8 mouse cellular contexts compared by ENCODE assay signal in the genomic region with DNA sequence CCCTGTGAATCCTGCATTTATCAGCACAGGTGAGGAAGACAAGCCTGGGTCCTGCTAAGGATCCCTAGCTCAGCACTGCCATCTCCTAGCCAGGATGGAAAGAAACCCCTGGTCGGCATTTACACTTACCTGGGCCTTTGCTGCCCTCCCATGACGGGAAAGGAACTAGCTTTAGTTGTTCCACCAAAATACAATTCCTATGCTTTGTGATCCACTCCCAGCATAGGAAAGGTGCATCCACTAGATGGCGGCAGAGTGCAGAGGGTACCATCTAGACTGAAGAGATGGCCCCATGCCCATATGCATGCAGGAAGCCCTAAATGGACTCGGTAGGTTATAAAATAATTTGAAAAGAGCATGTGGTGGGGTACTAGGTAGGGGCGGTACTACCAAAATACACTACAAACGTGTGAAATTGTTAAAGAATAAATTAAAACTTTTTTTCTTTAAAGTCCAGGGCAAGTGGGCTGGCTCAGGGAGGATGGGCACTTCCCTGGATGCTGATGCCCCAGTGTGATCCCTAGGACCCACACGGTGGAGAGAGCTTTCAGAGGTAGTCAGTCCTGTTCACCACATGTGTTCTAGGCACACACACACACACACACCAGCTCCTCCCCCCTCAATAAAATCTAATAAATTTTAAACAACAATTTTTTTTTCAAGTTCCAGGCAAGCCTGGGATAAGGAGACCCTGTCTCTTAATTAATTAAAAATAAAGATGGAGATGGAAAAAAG. TPM values are rescaled to one million over a fixed set of nuclear protein-coding genes. Genes with fewer than 3 reads are reported as not detected.
DNase-seq lines count a peak whose midpoint lies in the region; ATAC-seq and TF ChIP-seq lines count a peak whose summit lies in the region.

No protein-coding gene starts in this region.

- H3K4me3 ChIP-seq in intestine, postnatal 0 days (ENCODE audit: low read depth, low read length), result no peak overlapping the region
- H3K4me3 ChIP-seq in limb, embryonic 11.5 days (ENCODE audit: low read depth, low read length), result no peak overlapping the region
- H3K4me3 ChIP-seq in midbrain, embryonic 14.5 days (replicated peaks; ENCODE audit: low read depth, low read length), result no peak overlapping the region
- H3K4me3 ChIP-seq in spleen, adult 2 months (ENCODE audit: extremely low read depth, insufficient read depth, insufficient read length), result no peak overlapping the region

- no peak for TF ChIP-seq POLR2A in spleen, adult 2 months (IDR thresholded peaks at IDR 0.05; ENCODE audit: low read depth, low read length)

- no peak overlapping the region for H3K4me2 ChIP-seq in intestine, postnatal 0 days (replicated peaks; ENCODE audit: low read depth)
- no peak overlapping the region for H3K4me2 ChIP-seq in limb, embryonic 11.5 days (ENCODE audit: low read depth, severe bottlenecking)
- H3K4me2 ChIP-seq in midbrain, embryonic 14.5 days (ENCODE audit: low read length), result no peak overlapping the region

- TF ChIP-seq CTCF in intestine, postnatal 0 days (IDR thresholded peaks at IDR 0.05; ENCODE audit: low read depth), result peak; percentile 98
- peak; percentile 61; the same call in 1 of the 2 replicates for TF ChIP-seq CTCF in spleen, adult 2 months (IDR thresholded peaks at IDR 0.05; ENCODE audit: extremely low read depth, insufficient read depth, insufficient read length, insufficient replicate concordance)

- WGBS in intestine, postnatal 0 days, result 16% methylated on average over 7 of the region's 7 CpGs
- 17% methylated on average over 7 of the region's 7 CpGs for WGBS in limb, embryonic 11.5 days
- WGBS in midbrain, embryonic 14.5 days, result 17% methylated on average over 7 of the region's 7 CpGs
- WGBS in spleen, adult 2 months, result 22% methylated on average over 7 of the region's 7 CpGs

- peaks cover 39% of the 10 kb centered on the region for H3K36me3 ChIP-seq in intestine, postnatal 0 days (ENCODE audit: control insufficient read depth, insufficient read depth)
- peaks cover 20% of the 10 kb centered on the region for H3K36me3 ChIP-seq in limb, embryonic 11.5 days (ENCODE audit: control insufficient read depth, insufficient read depth, low read length)
- peaks cover 49% of the 10 kb centered on the region for H3K36me3 ChIP-seq in midbrain, embryonic 14.5 days (ENCODE audit: control insufficient read depth, insufficient read depth, low read length)
- peaks cover 15% of the 10 kb centered on the region for H3K36me3 ChIP-seq in spleen, adult 2 months (ENCODE audit: control insufficient read depth, insufficient read depth, low read length)

- no peak overlapping the region for H3K9ac ChIP-seq in intestine, postnatal 0 days (ENCODE audit: low read depth, low read length)
- no peak overlapping the region for H3K9ac ChIP-seq in limb, embryonic 11.5 days (ENCODE audit: low read length)
- no peak overlapping the region for H3K9ac ChIP-seq in midbrain, embryonic 14.5 days (replicated peaks; ENCODE audit: low read length)

- peak; percentile 94 for DNase-seq in 3T3-L1 (ENCODE audit: low read depth, low spot score)
- peak; percentile 93 for DNase-seq in adrenal gland, postnatal 10 days
- peak; percentile 72 for DNase-seq in embryo, embryonic 9.5 days (ENCODE audit: extremely low spot score)
- DNase-seq in gastrocnemius, postnatal 4 days (ENCODE audit: low spot score in 2 of 2), result peak; percentile 63 to 84
- DNase-seq in limb, embryonic 11.5 days (ENCODE audit: low spot score), result peak; percentile 87
- peak; percentile 87 for DNase-seq in midbrain, embryonic 14.5 days
- DNase-seq in spleen, adult 2 months (ENCODE audit: low read depth in 1 of 2, low spot score in 2 of 2), result peak in 1 of 2 experiments; percentile 88

- no peak overlapping the region for H3K27ac ChIP-seq in intestine, postnatal 0 days (ENCODE audit: low read depth, low read length)
- H3K27ac ChIP-seq in limb, embryonic 11.5 days (replicated peaks; ENCODE audit: low read depth, low read length), result no peak overlapping the region
- H3K27ac ChIP-seq in midbrain, embryonic 14.5 days (replicated peaks; ENCODE audit: low read depth, low read length), result no peak overlapping the region
- H3K27ac ChIP-seq in spleen, adult 2 months (ENCODE audit: insufficient read depth, low read length), result no peak overlapping the region; the same call in 1 of the 2 replicates

- 0 out of 2 replicates have a peak, but pooled peaks cover 1% of the 10 kb centered on the region for H3K4me1 ChIP-seq in intestine, postnatal 0 days (replicated peaks; ENCODE audit: control insufficient read depth, insufficient read depth, low read length)
- H3K4me1 ChIP-seq in limb, embryonic 11.5 days (ENCODE audit: control insufficient read depth, insufficient read depth, low read length), result no peaks in the 10 kb centered on the region
- H3K4me1 ChIP-seq in midbrain, embryonic 14.5 days (ENCODE audit: control insufficient read depth, insufficient read depth, low read length), result 0 out of 2 replicates have a peak, but pooled peaks cover 2% of the 10 kb centered on the region
- peaks cover 11% of the 10 kb centered on the region; the same call in 1 of the 2 replicates for H3K4me1 ChIP-seq in spleen, adult 2 months (ENCODE audit: control insufficient read depth, insufficient read depth, insufficient read length)

- no peaks in the 10 kb centered on the region for H3K27me3 ChIP-seq in intestine, postnatal 0 days (replicated peaks; ENCODE audit: control insufficient read depth, insufficient read depth, low read length)
- no peaks in the 10 kb centered on the region for H3K27me3 ChIP-seq in limb, embryonic 11.5 days (ENCODE audit: control insufficient read depth, insufficient read depth, low read length)
- H3K27me3 ChIP-seq in midbrain, embryonic 14.5 days (ENCODE audit: control insufficient read depth, insufficient read depth, low read length), result no peaks in the 10 kb centered on the region
- no peaks in the 10 kb centered on the region for H3K27me3 ChIP-seq in spleen, adult 2 months (ENCODE audit: control insufficient read depth, insufficient read depth, low read length)

- ATAC-seq in intestine, postnatal 0 days, result peak; percentile 55
- ATAC-seq in limb, embryonic 11.5 days (ENCODE audit: insufficient number of reproducible peaks, low FRiP score, low TSS enrichment, low read depth), result no peak
- peak; percentile 48; the same call in 1 of the 2 replicates for ATAC-seq in midbrain, embryonic 14.5 days (ENCODE audit: low FRiP score, low TSS enrichment)

- no peaks in the 10 kb centered on the region for H3K9me3 ChIP-seq in intestine, postnatal 0 days (ENCODE audit: control insufficient read depth)
- no peaks in the 10 kb centered on the region for H3K9me3 ChIP-seq in limb, embryonic 11.5 days (ENCODE audit: control insufficient read depth, low read length)
- no peaks in the 10 kb centered on the region for H3K9me3 ChIP-seq in midbrain, embryonic 14.5 days (ENCODE audit: control insufficient read depth, low read length)

RNA-seq across cellular contexts. Expression of a gene that starts 14.7 kb away (rescaled TPM):
- 100 to 1,000 TPM; 171 to 191 TPM for total RNA-seq in adrenal gland, postnatal 10 days (2021)
- total RNA-seq in gastrocnemius, postnatal 4 days (2021), result 10 to 100 TPM; 89.9 to 92.3 TPM
- 484 and 492 TPM in 2 replicates for polyA plus RNA-seq in intestine, postnatal 0 days (2015; fragmentation: Nextera tagmentation; extraction: Ambion mirVana)
- 234 and 250 TPM in 2 replicates for polyA plus RNA-seq in limb, embryonic 11.5 days (2014; fragmentation: Nextera tagmentation; extraction: Ambion mirVana)
- polyA plus RNA-seq in midbrain, embryonic 14.5 days (2014; fragmentation: Nextera tagmentation; extraction: Ambion mirVana), result 338 and 385 TPM in 2 replicates
- polyA plus RNA-seq in spleen, adult 2 months (2012; rRNA removed), result 309 and 372 TPM in 2 replicates

RNA-seq across cellular contexts. Expression of a gene that starts 14.8 kb away (rescaled TPM):
- total RNA-seq in adrenal gland, postnatal 10 days (2021), result 100 to 1,000 TPM; 206 to 229 TPM
- total RNA-seq in gastrocnemius, postnatal 4 days (2021), result 10 to 100 TPM; 30.1 to 31.5 TPM
- polyA plus RNA-seq in intestine, postnatal 0 days (2015; fragmentation: Nextera tagmentation; extraction: Ambion mirVana), result 38.3 and 38.4 TPM in 2 replicates
- polyA plus RNA-seq in limb, embryonic 11.5 days (2014; fragmentation: Nextera tagmentation; extraction: Ambion mirVana), result 38.9 and 40.9 TPM in 2 replicates
- polyA plus RNA-seq in midbrain, embryonic 14.5 days (2014; fragmentation: Nextera tagmentation; extraction: Ambion mirVana), result 46.6 and 48.0 TPM in 2 replicates
- polyA plus RNA-seq in spleen, adult 2 months (2012; rRNA removed), result 17.9 and 23.4 TPM in 2 replicates

RNA-seq across cellular contexts. Expression of a gene that starts 45.6 kb away (rescaled TPM):
- not detected for total RNA-seq in adrenal gland, postnatal 10 days (2021)
- not detected for total RNA-seq in gastrocnemius, postnatal 4 days (2021)
- 0.14 TPM in 1 of 2 replicates, not detected in the other for polyA plus RNA-seq in intestine, postnatal 0 days (2015; fragmentation: Nextera tagmentation; extraction: Ambion mirVana)
- polyA plus RNA-seq in limb, embryonic 11.5 days (2014; fragmentation: Nextera tagmentation; extraction: Ambion mirVana), result not detected in 2 replicates
- polyA plus RNA-seq in midbrain, embryonic 14.5 days (2014; fragmentation: Nextera tagmentation; extraction: Ambion mirVana), result not detected in 2 replicates
- polyA plus RNA-seq in spleen, adult 2 months (2012; rRNA removed), result not detected in 2 replicates
